Mouse (Mus musculus): ENCODE data around the gene Zfp683.

- TF ChIP-seq CTCF (IDR thresholded peaks at IDR 0.05; ENCODE audit: borderline replicate concordance, extremely low read depth, insufficient read depth, insufficient read length) (peak; percentile 57), POLR2A (IDR thresholded peaks at IDR 0.05; ENCODE audit: borderline replicate concordance, extremely low read depth, insufficient read depth, insufficient read length, poor library complexity, severe bottlenecking) (no peak)
These were observed 39.0 kb downstream of the Zfp683 start for GRCm38 (mm10) chr4:134092382-134093288.
